Mouse (Mus musculus): Measurements from ENCODE around the gene Usp37. TPM values are rescaled to one million over a fixed set of nuclear protein-coding genes. Genes with fewer than 3 reads are reported as not detected.
A peak's percentile ranks its signal among the peaks of the same experiment; 100 is the strongest.
"Not testable (repeated sequence)": the region's sequence is repeated elsewhere in the genome, so short reads cannot be mapped to it uniquely, and the experiment has no call there.

Usp37 gene
- total RNA-seq, 4 experiments from 2014 or later = 14.1 to 23.0 (median 17.8) TPM

GRCm38 (mm10) chr1:74397268-74397918 lies 146.7 kb downstream of the Usp37 start:
- DNase-seq = peak; percentile 99

DNA sequence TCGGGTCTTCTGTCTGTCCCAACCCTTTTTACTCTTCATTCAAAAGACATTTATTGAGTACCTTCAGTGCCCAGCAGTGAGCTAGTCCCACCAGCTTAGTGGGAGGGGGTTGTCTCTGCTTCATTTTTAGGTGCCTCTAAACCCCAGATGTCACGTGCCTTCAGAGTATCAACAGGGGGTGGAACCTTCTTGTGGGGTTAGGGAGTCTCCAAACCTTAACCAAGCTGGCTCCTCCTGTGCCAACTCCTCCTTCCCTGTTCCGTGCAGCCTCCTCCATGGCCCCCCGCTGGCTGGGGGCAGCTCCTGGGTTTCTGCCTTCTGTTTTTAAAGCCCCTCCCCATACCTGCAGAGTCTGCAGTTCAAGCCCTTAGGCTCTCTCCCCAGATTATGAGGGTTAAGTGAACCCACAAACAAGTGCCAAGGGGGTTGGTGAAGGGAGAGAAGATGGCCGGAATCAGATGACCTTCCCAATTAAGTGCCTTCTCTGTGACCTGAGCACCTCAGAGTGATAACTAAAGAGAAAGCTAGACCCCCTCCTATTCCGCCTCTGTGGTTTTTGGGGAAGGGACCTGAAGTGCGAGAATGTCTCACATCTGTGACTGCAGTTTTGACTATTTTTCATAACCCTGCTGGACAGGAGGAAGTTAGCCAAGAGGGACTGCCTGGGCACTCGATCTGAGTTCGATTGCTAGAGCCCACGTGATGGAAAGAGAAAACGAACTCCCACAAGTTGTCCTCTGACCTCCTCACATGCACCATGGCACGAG lies 147.4 kb downstream of the Usp37 start:
- not testable (repeated sequence) for DNase-seq

DNA sequence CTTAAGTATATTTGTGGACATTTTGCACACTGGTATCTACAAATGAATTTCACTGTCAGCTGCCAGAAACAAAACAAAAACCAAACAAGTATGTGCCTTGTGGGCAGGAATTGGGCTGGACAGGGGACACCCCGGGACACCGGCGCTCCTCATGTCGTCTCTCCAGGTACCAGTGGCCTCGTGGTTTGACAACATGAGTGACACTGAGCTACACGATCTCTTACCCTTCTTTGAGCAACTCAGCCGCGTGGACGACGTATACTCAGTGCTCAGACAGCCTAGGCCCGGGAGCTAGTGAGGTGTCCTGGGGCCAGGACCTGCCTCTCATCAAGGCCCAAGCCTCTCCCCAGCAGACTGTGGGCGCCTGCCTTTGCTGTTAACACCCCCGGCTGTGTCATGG lies 148.8 kb downstream of the Usp37 start:
- DNase-seq = no peak

- no peak for DNase-seq
Measured at GRCm38 (mm10) chr1:74394858-74395257, 149.2 kb downstream of the Usp37 start.

GRCm38 (mm10) chr1:74394311-74394710 lies 149.8 kb downstream of the Usp37 start:
- DNase-seq = no peak

DNA sequence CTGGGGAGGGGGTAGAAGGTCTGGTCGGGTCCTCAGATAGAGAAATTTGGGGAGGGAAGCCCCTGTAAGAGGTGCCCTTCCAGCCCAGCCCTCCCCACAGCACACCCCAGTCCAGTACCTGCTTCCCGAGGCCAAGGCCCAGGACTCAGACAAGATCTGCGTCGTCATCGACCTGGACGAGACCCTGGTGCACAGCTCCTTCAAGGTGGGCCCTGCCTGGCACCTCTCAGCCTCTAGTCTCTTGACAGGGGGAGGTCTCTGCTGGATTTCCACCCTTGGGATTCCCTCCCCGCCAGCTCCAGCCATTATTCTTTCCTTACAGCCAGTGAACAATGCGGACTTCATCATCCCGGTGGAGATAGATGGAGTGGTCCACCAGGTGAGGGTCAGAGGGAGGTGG lies 150.4 kb downstream of the Usp37 start:
- no peak for DNase-seq

GRCm38 (mm10) chr1:74393010-74393409 lies 151.1 kb downstream of the Usp37 start:
- DNase-seq = no peak

DNA sequence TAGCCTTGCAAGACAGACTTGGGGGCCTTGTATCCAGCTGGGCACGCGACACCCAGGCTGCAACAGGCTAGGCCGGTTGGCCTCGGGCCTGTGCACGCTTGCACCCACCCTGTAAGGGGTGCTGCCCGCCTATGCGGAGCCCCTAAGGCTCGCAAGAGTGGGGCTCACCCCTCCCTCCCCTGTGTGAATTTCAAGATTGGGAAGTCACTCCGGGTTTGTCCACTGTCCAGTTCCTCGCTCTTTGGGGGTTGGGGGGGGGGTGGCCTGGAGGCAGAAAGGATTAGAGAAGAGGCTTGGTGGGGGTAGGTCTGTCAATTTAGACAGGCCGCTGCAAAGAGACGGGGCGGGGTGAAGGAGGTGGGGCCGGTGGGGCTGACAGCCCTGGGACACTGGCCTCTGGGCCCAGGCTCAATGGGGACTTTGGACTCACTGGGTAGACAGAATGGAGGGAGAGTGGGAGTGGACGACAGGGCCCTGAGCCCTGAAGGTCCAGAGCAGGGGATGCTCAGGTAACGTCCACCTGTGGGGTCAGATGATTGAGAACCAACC lies 151.6 kb downstream of the Usp37 start:
- DNase-seq = no peak

DNA sequence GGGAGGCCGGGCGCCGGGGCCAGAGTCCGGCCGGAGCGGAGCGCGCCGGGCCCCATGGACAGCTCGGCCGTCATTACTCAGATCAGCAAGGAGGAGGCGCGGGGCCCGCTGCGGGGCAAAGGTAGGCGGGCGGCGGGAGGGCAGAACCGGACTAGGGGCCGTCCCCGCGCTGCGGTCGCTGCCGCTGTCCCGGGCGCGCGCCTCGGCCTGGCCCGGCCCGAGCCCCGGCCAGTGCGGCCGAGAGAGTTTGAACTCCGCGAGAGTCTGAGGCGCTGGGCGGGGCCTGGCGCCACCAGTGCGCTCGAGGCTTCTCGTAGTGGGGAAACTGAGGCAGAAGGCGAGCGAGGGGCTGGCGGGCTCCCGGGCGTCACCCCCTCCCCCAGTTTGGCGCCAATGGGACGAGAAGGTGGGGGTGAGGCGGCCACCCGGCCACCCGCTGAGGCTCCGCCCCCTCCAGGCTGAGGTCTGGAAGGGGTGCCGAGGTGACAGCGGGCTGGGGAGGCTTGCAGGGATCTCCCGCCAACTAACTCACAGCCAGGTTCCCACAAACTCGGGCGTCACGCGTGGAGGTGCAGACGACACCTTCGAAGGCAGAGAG lies 152.1 kb downstream of the Usp37 start:
- DNase-seq = peak; percentile 80

DNA sequence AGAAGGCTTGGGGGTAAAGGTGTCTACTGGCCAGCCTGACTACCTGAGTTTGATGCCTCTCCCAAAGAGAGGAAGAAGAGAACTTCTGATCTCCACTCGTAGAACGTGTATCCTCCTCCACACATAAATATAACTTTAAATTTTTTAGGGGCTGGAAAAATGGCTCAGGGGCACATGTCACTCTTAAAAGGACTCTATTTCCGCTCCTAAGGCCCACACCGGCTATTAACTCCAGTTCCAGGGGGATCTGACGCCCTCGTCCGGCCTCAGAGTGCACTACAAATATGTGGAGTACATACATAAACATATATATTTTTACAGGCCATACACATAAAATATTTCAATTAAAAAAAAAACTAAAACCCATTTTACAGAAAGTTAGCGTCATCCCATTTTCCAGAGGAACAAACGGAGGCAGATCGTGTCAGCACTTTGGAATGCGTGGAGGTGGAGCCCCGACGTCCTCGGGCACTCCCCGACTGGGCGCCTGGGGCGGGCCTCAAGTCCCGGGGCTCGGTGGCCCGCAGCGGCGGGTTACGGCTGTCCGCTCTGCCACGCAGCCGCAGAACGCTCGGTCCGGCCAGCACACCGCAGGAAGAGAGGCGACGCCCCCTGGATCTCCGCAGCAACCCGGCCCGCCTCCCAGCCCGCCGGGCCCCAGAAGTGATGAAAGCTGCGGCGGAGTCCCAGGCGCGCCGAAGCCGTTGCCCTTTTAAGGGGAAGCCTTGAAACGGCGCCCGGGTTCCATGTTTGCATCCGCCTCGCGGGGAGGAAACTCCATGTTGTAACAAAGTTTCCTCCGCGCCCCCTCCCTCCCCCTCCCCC lies 152.9 kb downstream of the Usp37 start, which contains the start of gene Ctdsp1:
Gene Ctdsp1 (plus strand): TSS at position 586 of the 825 bp plus-strand sequence.
- DNase-seq = peak; percentile 98

DNA sequence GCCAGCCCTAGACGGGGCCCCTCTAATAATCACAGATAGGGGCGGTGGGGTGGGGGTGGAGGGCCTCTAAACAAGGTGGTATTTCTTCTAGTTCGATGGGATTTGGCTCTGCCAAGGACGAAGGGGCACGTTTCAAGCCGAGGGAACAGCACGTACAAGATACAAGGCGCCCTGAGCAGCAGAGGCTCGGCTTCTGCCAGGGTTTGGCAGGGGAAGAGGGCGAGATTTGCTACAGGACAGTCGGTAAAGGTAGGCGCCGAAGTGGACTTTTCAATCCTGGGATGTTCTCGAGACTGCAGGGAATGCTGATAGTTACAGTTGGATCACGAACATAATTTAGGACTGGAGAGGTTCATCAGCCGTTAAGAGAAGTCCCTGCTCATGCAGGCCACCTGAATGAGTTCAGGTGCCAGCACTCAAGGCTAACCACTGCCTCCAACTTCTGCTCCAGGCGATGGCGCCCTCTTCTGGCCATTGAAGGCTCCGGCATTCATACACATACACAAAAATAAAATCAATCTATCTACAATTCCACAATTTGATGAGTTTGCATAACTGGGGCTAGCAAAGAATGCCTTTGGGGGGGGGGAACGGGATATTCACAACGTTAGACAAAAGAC lies 153.7 kb downstream of the Usp37 start:
- no peak for DNase-seq

DNA sequence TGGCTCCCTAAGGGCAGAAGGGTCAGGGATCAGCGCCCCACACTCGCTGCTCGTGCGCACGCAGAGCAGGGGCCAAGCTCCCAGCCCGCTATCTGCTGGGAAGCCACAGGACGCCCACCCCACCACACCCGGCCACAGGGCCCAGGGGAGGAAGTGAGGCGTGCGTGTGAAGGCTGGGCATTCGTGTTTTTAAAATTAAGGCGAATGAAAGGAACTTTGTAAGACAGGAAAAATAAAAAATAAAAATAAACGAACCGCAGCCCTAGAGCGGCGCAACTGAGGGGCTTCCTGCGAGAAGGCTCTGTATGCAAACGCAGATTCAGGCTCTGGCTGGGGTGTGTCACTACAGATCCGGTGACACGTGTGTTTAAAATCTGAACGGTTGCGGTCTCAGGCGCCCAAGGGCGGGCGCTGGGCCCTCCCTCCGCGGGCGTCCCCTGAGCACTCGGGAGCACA lies 154.2 kb downstream of the Usp37 start:
- no peak for DNase-seq

- no peak for DNase-seq
Measured at GRCm38 (mm10) chr1:74388398-74388920, 155.6 kb downstream of the Usp37 start.

GRCm38 (mm10) chr1:74387386-74387988 lies 156.6 kb downstream of the Usp37 start:
- no peak for DNase-seq

- peak; percentile 91 for DNase-seq
Measured at GRCm38 (mm10) chr1:74386714-74387385, 157.2 kb downstream of the Usp37 start.

GRCm38 (mm10) chr1:74386363-74386713 lies 157.7 kb downstream of the Usp37 start:
- no peak for DNase-seq

GRCm38 (mm10) chr1:74385531-74385930 lies 158.6 kb downstream of the Usp37 start:
- DNase-seq = no peak
